Mouse (Mus musculus): ENCODE data around the gene Vars. TPM values are rescaled to one million over a fixed set of nuclear protein-coding genes. Genes with fewer than 3 reads are reported as not detected.
A peak's percentile ranks its signal among the peaks of the same experiment; 100 is the strongest.

Gene Vars
- polyA plus RNA-seq, 1 experiment, result 208 TPM

DNA sequence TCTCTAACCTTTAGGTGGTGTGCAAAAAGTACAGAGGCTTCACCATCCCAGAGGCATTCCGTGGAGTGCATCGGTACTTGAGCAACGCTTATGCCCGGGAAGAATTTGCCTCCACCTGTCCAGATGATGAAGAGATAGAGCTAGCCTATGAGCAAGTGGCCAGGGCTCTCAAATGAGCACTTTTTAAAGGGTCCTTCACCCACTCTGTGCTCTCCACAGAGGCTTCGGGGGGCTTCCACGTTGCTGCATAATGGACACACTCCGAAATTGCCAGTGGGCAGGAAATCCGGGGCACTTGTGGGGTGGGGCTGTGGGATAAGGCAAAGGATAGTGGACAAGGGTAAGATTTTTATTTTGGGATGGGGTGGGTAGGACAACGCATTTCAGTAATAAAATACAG lies 57.5 kb downstream of the Vars start:
- TF ChIP-seq MYOG (IDR thresholded peaks at IDR 0.05; ENCODE audit: control insufficient read depth in 1 of 3, insufficient read depth in 1 of 3, insufficient read length in 2 of 3, low read depth in 2 of 3), result no peak
- no peak for TF ChIP-seq TCF3 (IDR thresholded peaks at IDR 0.05; ENCODE audit: insufficient read length, low read depth)
- TF ChIP-seq SRF (IDR thresholded peaks at IDR 0.05; ENCODE audit: control insufficient read depth, insufficient read length, low read depth), result no peak
- TF ChIP-seq TCF12 (IDR thresholded peaks at IDR 0.05; ENCODE audit: insufficient read depth, poor library complexity, severe bottlenecking), result no peak
- no peak for TF ChIP-seq E2F4 (IDR thresholded peaks at IDR 0.05; ENCODE audit: insufficient read depth)
- no peak for TF ChIP-seq MYOD1 (IDR thresholded peaks at IDR 0.05; ENCODE audit: control insufficient read depth in 1 of 3, insufficient read length in 2 of 3, low read depth in 2 of 3)
- TF ChIP-seq POLR2AphosphoS2 (IDR thresholded peaks at IDR 0.05; ENCODE audit: insufficient read length, low read depth), result no peak
- TF ChIP-seq MAX (IDR thresholded peaks at IDR 0.05; ENCODE audit: low read depth), result no peak
- no peak for TF ChIP-seq REST (IDR thresholded peaks at IDR 0.05; ENCODE audit: insufficient read depth, insufficient read length)
- Histone ChIP-seq H3K4me2 (ENCODE audit: low read depth) (peak overlapping the region; percentile 72), H3K4me3 (peak overlapping the region; percentile 65)

DNA sequence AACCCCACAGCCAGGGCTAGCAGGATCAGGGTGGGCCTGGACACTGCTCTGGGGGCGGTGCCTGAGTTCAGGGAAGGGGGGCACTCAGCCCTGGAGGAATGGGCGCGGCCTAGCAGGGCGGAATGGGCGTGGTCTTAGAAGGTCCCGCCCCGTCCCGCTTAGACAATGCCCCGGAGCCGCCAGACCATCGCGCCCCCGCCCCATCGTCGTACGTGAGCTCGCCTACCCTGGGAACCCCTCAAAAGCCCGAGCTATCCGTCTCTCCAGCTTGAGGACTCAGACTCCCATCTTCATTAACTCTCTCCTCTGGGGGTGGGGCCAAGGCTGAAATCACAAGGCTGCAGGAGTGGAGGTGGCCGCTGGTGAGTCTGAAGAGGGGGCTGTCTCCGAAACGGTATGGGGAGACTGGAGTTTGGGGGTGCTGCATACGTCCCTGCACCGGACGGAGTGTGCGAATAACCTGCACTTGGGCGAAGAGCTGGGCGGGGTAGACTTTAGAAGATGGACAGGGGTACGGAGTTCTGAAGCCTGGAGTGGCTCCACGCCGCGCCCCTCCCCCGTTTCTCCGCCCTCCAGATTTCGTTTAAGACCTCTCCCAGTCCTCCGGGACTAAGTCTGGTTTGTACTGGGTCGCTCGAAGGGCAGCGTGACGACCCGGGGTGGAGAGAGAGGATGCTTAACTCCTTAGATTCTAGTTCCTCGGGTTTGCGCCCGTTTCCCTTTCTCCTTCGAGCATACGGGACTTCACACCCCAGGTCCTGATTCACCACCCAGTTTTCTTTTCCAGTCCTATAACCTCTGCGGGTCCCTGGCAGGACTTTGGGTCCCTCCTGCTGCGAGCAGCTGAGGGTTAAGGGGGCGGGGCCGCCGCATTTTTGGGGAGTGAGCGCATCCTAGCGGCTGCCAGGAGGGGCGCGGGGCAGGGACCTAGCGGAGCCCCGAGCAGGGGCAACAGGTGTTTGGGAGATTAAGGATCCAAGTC lies 58.4 kb downstream of the Vars start, which contains the start of gene Ddah2:
TSS of gene Ddah2 (plus strand) at position 125 of the 982 bp plus-strand sequence.
- TF ChIP-seq E2F4 (IDR thresholded peaks at IDR 0.05; ENCODE audit: insufficient read depth) (no peak), MYOD1 (IDR thresholded peaks at IDR 0.05; ENCODE audit: control insufficient read depth in 1 of 3, insufficient read length in 2 of 3, low read depth in 2 of 3) (peak in 2 of 3 experiments; percentile 71 to 86), MYOG (IDR thresholded peaks at IDR 0.05; ENCODE audit: control insufficient read depth in 1 of 3, insufficient read depth in 1 of 3, insufficient read length in 2 of 3, low read depth in 2 of 3) (peak in 2 of 3 experiments; percentile 74 to 87), REST (IDR thresholded peaks at IDR 0.05; ENCODE audit: insufficient read depth, insufficient read length) (no peak), POLR2AphosphoS2 (IDR thresholded peaks at IDR 0.05; ENCODE audit: insufficient read length, low read depth) (peak; percentile 99), POLR2A (IDR thresholded peaks at IDR 0.05; ENCODE audit: insufficient read length, low read depth) (peak; percentile 82), MAX (IDR thresholded peaks at IDR 0.05; ENCODE audit: low read depth) (no peak), TCF12 (IDR thresholded peaks at IDR 0.05; ENCODE audit: insufficient read depth, poor library complexity, severe bottlenecking) (no peak)
- peaks cover 11% of the 10 kb centered on the region for H3K79me2 ChIP-seq (ENCODE audit: control insufficient read depth, insufficient read depth)
- H3K36me3 ChIP-seq (ENCODE audit: control insufficient read depth, insufficient read depth), result peaks cover 27% of the 10 kb centered on the region
- H3K4me3 ChIP-seq, result peak within 1 kb of the TSS; percentile 65
- H3ac ChIP-seq (ENCODE audit: control insufficient read depth, insufficient read length), result peak within 1 kb of the TSS; percentile 11
- peak within 1 kb of the TSS; percentile 72 for H3K4me2 ChIP-seq (ENCODE audit: low read depth)
- no peaks in the 10 kb centered on the region for H3K27me3 ChIP-seq (ENCODE audit: control insufficient read depth, insufficient read depth, insufficient read length)

More for the DNA sequence above, 57.5 kb downstream of the Vars start:
- peaks cover 19% of the 10 kb centered on the region for H3K79me2 ChIP-seq (ENCODE audit: control insufficient read depth, insufficient read depth)
- H3K36me3 ChIP-seq (ENCODE audit: control insufficient read depth, insufficient read depth), result peaks cover 35% of the 10 kb centered on the region
- H3ac ChIP-seq (ENCODE audit: control insufficient read depth, insufficient read length), result no peak overlapping the region
- H3K27me3 ChIP-seq (ENCODE audit: control insufficient read depth, insufficient read depth, insufficient read length), result no peaks in the 10 kb centered on the region

- Histone ChIP-seq H3K4me3 (peak overlapping the region; percentile 65), H3K36me3 (ENCODE audit: control insufficient read depth, insufficient read depth) (peaks cover 21% of the 10 kb centered on the region), H3K4me2 (ENCODE audit: low read depth) (peak overlapping the region; percentile 72), H3K79me2 (ENCODE audit: control insufficient read depth, insufficient read depth) (peaks cover 7% of the 10 kb centered on the region), H3ac (ENCODE audit: control insufficient read depth, insufficient read length) (no peak overlapping the region), H3K27me3 (ENCODE audit: control insufficient read depth, insufficient read depth, insufficient read length) (no peaks in the 10 kb centered on the region)
- TF ChIP-seq SRF (IDR thresholded peaks at IDR 0.05; ENCODE audit: control insufficient read depth, insufficient read length, low read depth), result no peak
These were observed 59.3 kb downstream of the Vars start for GRCm38 (mm10) chr17:35060071-35060470.

- Histone ChIP-seq H3ac (ENCODE audit: control insufficient read depth, insufficient read length) (no peak overlapping the region), H3K27me3 (ENCODE audit: control insufficient read depth, insufficient read depth, insufficient read length) (no peaks in the 10 kb centered on the region), H3K79me2 (ENCODE audit: control insufficient read depth, insufficient read depth) (peaks cover 6% of the 10 kb centered on the region), H3K4me2 (ENCODE audit: low read depth) (no peak overlapping the region), H3K4me3 (no peak overlapping the region), H3K36me3 (ENCODE audit: control insufficient read depth, insufficient read depth) (peaks cover 16% of the 10 kb centered on the region)
- TF ChIP-seq POLR2A (IDR thresholded peaks at IDR 0.05; ENCODE audit: insufficient read length, low read depth), result no peak
- TF ChIP-seq MYOG (IDR thresholded peaks at IDR 0.05; ENCODE audit: control insufficient read depth in 1 of 3, insufficient read depth in 1 of 3, insufficient read length in 2 of 3, low read depth in 2 of 3), result no peak
- TF ChIP-seq E2F4 (IDR thresholded peaks at IDR 0.05; ENCODE audit: insufficient read depth), result no peak
- TF ChIP-seq TCF3 (IDR thresholded peaks at IDR 0.05; ENCODE audit: insufficient read length, low read depth), result no peak
- no peak for TF ChIP-seq SRF (IDR thresholded peaks at IDR 0.05; ENCODE audit: control insufficient read depth, insufficient read length, low read depth)
- no peak for TF ChIP-seq REST (IDR thresholded peaks at IDR 0.05; ENCODE audit: insufficient read depth, insufficient read length)
- TF ChIP-seq MAX (IDR thresholded peaks at IDR 0.05; ENCODE audit: low read depth), result no peak
- TF ChIP-seq TCF12 (IDR thresholded peaks at IDR 0.05; ENCODE audit: insufficient read depth, poor library complexity, severe bottlenecking), result no peak
- TF ChIP-seq USF1 (IDR thresholded peaks at IDR 0.05; ENCODE audit: low read depth), result no peak
- no peak for TF ChIP-seq POLR2AphosphoS2 (IDR thresholded peaks at IDR 0.05; ENCODE audit: insufficient read length, low read depth)
- no peak for TF ChIP-seq CEBPB (IDR thresholded peaks at IDR 0.05; ENCODE audit: insufficient read depth, poor library complexity, severe bottlenecking)
- no peak for TF ChIP-seq MYOD1 (IDR thresholded peaks at IDR 0.05; ENCODE audit: control insufficient read depth in 1 of 3, insufficient read length in 2 of 3, low read depth in 2 of 3)
These were observed 60.0 kb downstream of the Vars start for GRCm38 (mm10) chr17:35060737-35061297.

All from myocyte (in vitro differentiated cells).